Mouse (Mus musculus) gastrocnemius, adult 2 months (tissue): Measurements from ENCODE around the gene Kcnmb2. TPM values are rescaled to one million over a fixed set of nuclear protein-coding genes. Genes with fewer than 3 reads are reported as not detected.

Source experiments
- DNase-seq: peaks from one replicate; pipeline ENCODE4 v3.0.0; 2022
- H3K27ac ChIP-seq: fragments of 200-600 bp; 2 replicates; pipeline ENCODE4 v1.8.1; 2022; ENCODE audit warnings: mild to moderate bottlenecking
- H3K4me3 ChIP-seq: fragments of 200-600 bp; 2 replicates; pipeline ENCODE4 v1.8.1; 2022; ENCODE audit warnings: mild to moderate bottlenecking, moderate library complexity
- CTCF ChIP-seq: fragments of 200-600 bp; IDR thresholded peaks from 2 replicates; pipeline ENCODE4 v1.8.1; 2022; ENCODE audit warnings: antibody characterized with exemption, mild to moderate bottlenecking, moderate library complexity
- intact Hi-C: fragments of 180-260 bp; cut with DNase I; formaldehyde crosslinking; loops from one replicate; pipeline ENCODE4 v1.15.1; 2025
- total RNA-seq, 2 experiments: library from RNA; stranded (reverse); gene quantifications; 2 replicates each; pipeline ENCODE4 v1.2.3; 2021

Gene Kcnmb2
- total RNA-seq, 2 experiments from 2014 or later: 0.11 TPM; not detected in 1

- Histone ChIP-seq H3K27ac (no peak overlapping the region), H3K4me3 (no peak overlapping the region)
- no peak for DNase-seq
- TF ChIP-seq CTCF: no peak
- intact Hi-C loops: no loop called here
These were observed 223.1 kb downstream of the Kcnmb2 start for GRCm38 (mm10) chr3:32125431-32125830.

DNA sequence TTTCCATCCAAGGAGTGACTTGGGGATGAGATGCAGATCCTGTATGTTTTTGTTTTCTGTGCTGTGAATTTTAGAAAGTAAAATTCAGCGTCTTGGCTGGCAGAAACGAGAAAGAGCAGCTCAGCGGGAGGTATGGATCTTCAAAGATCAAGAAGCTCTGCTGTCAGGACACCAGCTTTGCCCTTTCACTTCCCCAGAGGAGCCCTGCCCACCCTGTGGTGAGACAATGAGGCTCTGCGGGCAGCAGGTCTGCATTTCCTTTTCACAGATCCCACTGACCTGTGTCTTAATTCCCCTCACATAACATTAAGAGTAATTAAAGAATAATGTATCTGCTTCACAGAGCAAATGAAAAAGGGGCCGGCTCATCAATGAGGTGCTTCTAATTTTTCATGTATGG lies 226.1 kb downstream of the Kcnmb2 start:
- DNase-seq: no peak
- no peak for TF ChIP-seq CTCF
- Histone ChIP-seq H3K4me3 (no peak overlapping the region), H3K27ac (no peak overlapping the region)
- intact Hi-C loops: no loop called here

DNA sequence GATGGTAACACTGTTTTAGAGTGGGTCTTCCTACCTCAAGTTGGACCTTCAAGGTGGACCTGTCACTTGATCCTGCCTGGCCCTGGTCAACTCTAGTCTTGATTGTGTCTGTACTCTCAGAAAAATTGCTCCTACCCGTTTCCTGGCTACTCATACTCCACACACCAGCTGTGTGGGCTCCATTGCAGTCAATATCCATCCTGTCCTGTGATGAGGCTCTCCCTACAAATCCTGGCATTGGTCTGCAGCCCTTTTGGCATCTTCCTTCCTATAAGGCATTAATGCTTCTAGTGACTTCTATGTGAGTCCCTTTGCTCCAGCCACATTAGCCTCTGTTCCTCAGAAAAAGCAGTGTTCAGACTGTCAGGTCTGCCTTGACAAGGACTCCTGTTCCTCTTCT lies 228.4 kb downstream of the Kcnmb2 start:
- TF ChIP-seq CTCF: no peak
- intact Hi-C loops: no loop called here

DNA sequence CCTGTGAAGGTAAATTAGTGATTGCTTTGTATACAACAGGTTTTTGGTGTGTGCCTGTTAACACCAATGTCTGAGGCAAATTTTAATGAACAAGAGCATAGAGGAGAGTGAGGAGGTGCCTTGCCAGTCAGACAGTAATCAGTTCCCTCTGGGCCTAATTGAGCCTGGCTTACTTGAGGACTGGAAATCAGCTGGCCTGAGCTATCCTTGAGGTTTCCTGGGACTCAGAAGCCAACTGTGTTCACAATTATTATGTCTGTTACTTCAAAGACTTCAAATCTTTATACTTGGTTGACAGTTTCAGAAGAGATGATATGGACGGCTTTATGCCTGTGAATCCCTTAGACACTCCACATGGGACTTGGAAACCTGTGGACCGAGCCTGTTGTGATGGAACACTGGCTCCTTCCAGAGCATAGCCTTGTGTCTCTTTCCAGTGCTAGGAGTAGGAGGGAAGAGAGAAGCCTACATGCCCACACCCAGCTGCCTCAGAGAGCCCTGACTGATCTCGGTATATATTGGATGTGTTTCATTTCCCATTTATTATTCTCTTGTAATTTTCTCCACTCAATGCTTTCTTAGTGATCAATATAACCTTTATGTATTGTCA lies 230.2 kb downstream of the Kcnmb2 start:
- intact Hi-C loops: no loop called here
- no peak for TF ChIP-seq CTCF
- Histone ChIP-seq H3K4me3 (no peak overlapping the region), H3K27ac (no peak overlapping the region)
- no peak for DNase-seq

More for the DNA sequence above, 228.4 kb downstream of the Kcnmb2 start:
- no peak overlapping the region for H3K27ac ChIP-seq
- no peak for DNase-seq
- no peak overlapping the region for H3K4me3 ChIP-seq

- intact Hi-C loops: no loop called here
- DNase-seq: no peak
- Histone ChIP-seq H3K27ac (no peak overlapping the region), H3K4me3 (no peak overlapping the region)
- no peak for TF ChIP-seq CTCF
These were observed 241.9 kb downstream of the Kcnmb2 start for GRCm38 (mm10) chr3:32144194-32144593.

- no peak overlapping the region for H3K27ac ChIP-seq
- DNase-seq: no peak
- no peak overlapping the region for H3K4me3 ChIP-seq
- intact Hi-C loops: no loop called here
- no peak for TF ChIP-seq CTCF
These were observed 242.3 kb downstream of the Kcnmb2 start for GRCm38 (mm10) chr3:32144655-32145054.

DNA sequence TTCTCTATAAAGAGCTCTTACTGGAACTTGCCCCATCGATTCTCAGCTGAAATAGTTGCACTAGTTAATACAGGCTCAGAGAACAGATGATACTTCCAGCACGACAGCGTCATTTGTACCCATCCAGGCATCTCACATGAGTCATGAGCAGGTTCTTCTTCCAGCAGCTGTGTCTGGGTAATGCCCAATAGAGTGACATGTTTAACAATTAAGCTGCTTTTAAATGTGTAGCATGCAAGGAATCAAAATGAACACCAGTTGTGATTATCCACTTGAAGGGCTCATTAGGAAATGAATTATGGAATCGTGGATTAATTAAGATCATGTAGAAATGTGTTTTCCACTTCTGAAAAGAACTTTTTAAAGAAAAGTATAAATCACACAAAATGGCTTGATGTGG lies 245.4 kb downstream of the Kcnmb2 start:
- TF ChIP-seq CTCF: no peak
- intact Hi-C loops: no loop called here
- no peak for DNase-seq
- no peak overlapping the region for H3K27ac ChIP-seq
- H3K4me3 ChIP-seq: no peak overlapping the region

DNA sequence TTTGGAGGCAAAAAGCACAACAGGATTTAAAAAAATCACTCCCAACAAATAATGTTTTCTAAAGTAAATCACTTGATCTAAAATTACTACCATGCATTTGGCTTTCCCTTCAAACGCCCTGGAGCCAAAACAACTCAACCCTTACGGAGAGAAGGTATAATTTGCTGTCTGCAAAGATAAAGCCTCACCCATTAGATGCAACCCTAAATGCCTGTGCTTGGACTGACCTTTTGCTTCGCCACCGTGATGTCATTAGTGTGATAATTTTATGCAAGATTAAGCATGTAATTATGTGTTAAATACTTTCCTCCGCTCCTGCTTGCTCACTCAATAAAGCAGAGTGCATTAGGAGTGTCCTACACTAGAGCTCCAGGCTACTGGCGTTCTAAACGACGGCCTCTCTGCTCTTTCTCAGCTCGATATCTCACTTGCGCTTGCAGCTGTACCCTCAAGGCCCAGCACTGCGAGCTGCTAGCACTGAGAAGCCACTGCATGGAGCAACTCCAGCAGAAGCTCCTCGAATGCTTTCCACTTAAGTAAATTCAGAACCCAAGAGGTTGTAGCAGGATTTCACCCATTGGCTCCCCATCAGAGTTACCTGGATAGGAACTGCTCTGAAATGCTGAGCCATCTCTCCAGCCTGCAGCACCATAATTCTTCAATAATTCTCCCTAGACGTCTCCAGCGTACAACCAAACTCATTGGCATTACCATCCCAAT lies 247.7 kb downstream of the Kcnmb2 start:
- no peak for TF ChIP-seq CTCF
- Histone ChIP-seq H3K4me3 (no peak overlapping the region), H3K27ac (no peak overlapping the region)
- no peak for DNase-seq
- intact Hi-C loops: no loop called here

GRCm38 (mm10) chr3:32180519-32180918 lies 278.2 kb downstream of the Kcnmb2 start:
- no peak for TF ChIP-seq CTCF
- intact Hi-C loops: no loop called here
- H3K4me3 ChIP-seq: no peak overlapping the region
- H3K27ac ChIP-seq: no peak overlapping the region
- DNase-seq: no peak

- Histone ChIP-seq H3K4me3 (no peak overlapping the region), H3K27ac (no peak overlapping the region)
- TF ChIP-seq CTCF: no peak
- intact Hi-C loops: no loop called here
- DNase-seq: no peak
These were observed 283.7 kb downstream of the Kcnmb2 start for GRCm38 (mm10) chr3:32185855-32186522.

DNA sequence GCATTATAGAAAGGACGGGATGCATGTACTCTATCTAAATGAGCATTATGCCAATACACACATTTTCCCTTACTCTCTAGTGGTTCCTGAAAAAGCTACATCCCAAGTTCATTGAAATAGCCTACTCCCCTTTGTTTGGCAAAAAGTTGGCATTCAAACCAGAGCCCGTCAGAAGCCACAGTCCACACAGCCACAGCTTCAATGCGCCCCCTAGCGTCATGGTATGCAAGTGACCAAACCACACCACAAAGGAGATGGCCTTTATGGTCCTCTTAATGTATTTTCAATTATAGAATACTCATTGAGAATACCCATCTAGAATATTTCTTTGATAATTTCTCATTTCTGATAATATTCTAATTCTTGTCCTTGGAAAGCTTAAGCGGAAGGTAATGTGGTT lies 286.2 kb downstream of the Kcnmb2 start:
- Histone ChIP-seq H3K27ac (no peak overlapping the region), H3K4me3 (no peak overlapping the region)
- DNase-seq: peak; percentile 42
- intact Hi-C loops: no loop called here
- TF ChIP-seq CTCF: peak; percentile 68

DNA sequence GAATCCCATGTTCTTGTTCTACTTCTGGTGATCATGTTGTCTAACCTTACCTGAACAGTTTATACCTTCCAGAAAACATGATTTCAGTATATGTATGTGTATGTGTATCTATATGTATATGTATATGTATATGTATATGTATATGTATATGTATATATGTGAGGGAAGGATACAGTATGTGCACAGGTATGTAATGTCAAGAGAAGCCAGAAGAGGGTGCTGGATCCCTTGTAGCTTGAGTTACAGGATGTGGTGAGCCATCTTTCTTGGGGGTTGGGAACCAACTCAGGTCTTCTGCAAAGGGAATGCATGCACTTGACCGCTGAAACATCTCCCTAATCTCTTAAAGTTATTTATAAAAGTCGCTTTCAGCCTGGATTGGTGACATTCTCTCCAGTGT lies 286.6 kb downstream of the Kcnmb2 start:
- DNase-seq: no peak
- Histone ChIP-seq H3K4me3 (no peak overlapping the region), H3K27ac (no peak overlapping the region)
- intact Hi-C loops: no loop called here
- TF ChIP-seq CTCF: no peak

DNA sequence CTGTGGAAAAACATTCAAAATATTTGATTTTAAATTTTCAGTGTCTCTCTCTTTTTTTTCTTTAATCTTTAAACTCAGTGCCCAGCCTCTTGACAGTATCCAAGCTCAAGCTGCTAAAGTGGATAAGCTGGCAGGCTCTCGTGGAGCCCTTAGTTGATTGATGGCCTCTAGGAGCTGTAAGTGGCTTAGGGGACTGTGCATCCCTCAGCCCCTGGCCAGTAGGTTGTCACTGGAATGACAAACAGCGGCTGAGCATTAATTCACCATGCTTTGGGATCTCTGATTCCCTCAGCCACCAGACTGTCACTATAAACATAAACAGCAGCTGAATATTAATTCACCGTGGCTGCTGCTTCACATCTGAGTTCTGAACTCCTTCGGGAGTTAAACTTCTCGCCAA lies 287.6 kb downstream of the Kcnmb2 start:
- intact Hi-C loops: loop anchor here (10.0 kb wide), 1 partner anchor 405 kb away; no protein-coding TSS in a partner anchor
- DNase-seq: no peak
- no peak for TF ChIP-seq CTCF
- Histone ChIP-seq H3K27ac (no peak overlapping the region), H3K4me3 (no peak overlapping the region)
